Mouse (Mus musculus): ENCODE measurements around the gene Cnnm2.

GRCm38 (mm10) chr19:46747799-46748198 is 13.6 kb upstream of the Cnnm2 start:
- TF ChIP-seq CTCF (IDR thresholded peaks at IDR 0.05; ENCODE audit: low read depth, low read length) (no peak), POLR2A (IDR thresholded peaks at IDR 0.05; ENCODE audit: extremely low read depth, insufficient read depth, low read length) (no peak)
